Mouse (Mus musculus) forebrain, embryonic 14.5 days (tissue): ENCODE results near the gene Klhl11. TPM values are rescaled to one million over a fixed set of nuclear protein-coding genes. Genes with fewer than 3 reads are reported as not detected.
A peak's percentile ranks its signal among the peaks of the same experiment; 100 is the strongest.

ENCODE experiments used
- ATAC-seq: fragments of 200-750 bp; cut with Nextera tagmentation; 2 replicates; pipeline ENCODE4 v1.8.0; 2017; ENCODE audit warnings: mild to moderate bottlenecking, moderate library complexity
- DNase-seq: peaks from one replicate; pipeline ENCODE4 v3.0.0-alpha.2; 2015; ENCODE audit warnings: low spot score
- H3K27ac ChIP-seq: fragments of 300-500 bp; sonication (generic); 2 replicates; pipeline ENCODE4 v1.5.1; 2014; ENCODE audit warnings: low read depth, mild to moderate bottlenecking, control low read depth, low read length, moderate library complexity
- H3K27me3 ChIP-seq: fragments of 300-500 bp; sonication (generic); replicated peaks from 2 replicates; pipeline ENCODE4 v1.6.1; 2014; ENCODE audit warnings: low read length, control low read depth, mixed read lengths; ENCODE audit not compliant: control insufficient read depth, insufficient read depth
- H3K36me3 ChIP-seq: fragments of 300-500 bp; sonication (generic); 2 replicates; pipeline ENCODE4 v1.6.1; 2014; ENCODE audit warnings: low read length, control low read depth; ENCODE audit not compliant: control insufficient read depth, insufficient read depth
- H3K4me1 ChIP-seq: fragments of 300-500 bp; sonication (generic); 2 replicates; pipeline ENCODE4 v1.6.1; 2014; ENCODE audit warnings: antibody characterized with exemption, low read length, control low read depth; ENCODE audit not compliant: control insufficient read depth, insufficient read depth
- H3K4me2 ChIP-seq: fragments of 300-500 bp; sonication (generic); 2 replicates; pipeline ENCODE4 v1.6.1; 2014; ENCODE audit warnings: mild to moderate bottlenecking, control low read depth, low read length
- H3K4me3 ChIP-seq: fragments of 300-500 bp; sonication (generic); 2 replicates; pipeline ENCODE4 v1.5.1; 2014; ENCODE audit warnings: low read depth, low read length, control low read depth
- H3K9ac ChIP-seq: fragments of 300-500 bp; sonication (generic); 2 replicates; pipeline ENCODE4 v1.6.1; 2014; ENCODE audit warnings: mild to moderate bottlenecking, low read length, control low read depth, moderate library complexity
- H3K9me3 ChIP-seq: fragments of 300-500 bp; sonication (generic); replicated peaks from 2 replicates; pipeline ENCODE4 v1.6.1; 2016; ENCODE audit warnings: low read length, control low read depth, mixed read lengths; ENCODE audit not compliant: control insufficient read depth
- WGBS: fragments of 180-500 bp; shearing (Covaris S2); extraction: QIAGEN DNeasy Blood & Tissue Kit; methylation state at CpG from one replicate; pipeline ENCODE4 v1.1.7; 2014; 5-methylcytosine and 5-hydroxymethylcytosine counted together
- polyA plus RNA-seq: library from polyadenylated mRNA; unstranded; fragments of >200 nt; fragmentation: Nextera tagmentation; extraction: Ambion mirVana; gene quantifications from 2 replicates; pipeline ENCODE4 v1.2.1, GENCODE M21; 2014

The Klhl11 gene
- polyA plus RNA-seq, result 15.2 and 19.8 TPM in 2 replicates

GRCm38 (mm10) chr11:100472197-100472934 lies at the start of gene Klhl11:
TSS of gene Klhl11 (minus strand) at chr11:100472741.
- peak within 1 kb of the TSS; percentile 82 for H3K4me2 ChIP-seq
- no peaks in the 10 kb centered on the region for H3K27me3 ChIP-seq
- peaks cover 18% of the 10 kb centered on the region for H3K36me3 ChIP-seq
- H3K4me1 ChIP-seq, result peaks cover 17% of the 10 kb centered on the region
- peak within 1 kb of the TSS; percentile 81 for H3K27ac ChIP-seq
- peak within 1 kb of the TSS; percentile 85 for H3K9ac ChIP-seq
- peak; percentile 93 for ATAC-seq
- WGBS, result under 1% methylated on average over 82 of the region's 83 CpGs
- H3K4me3 ChIP-seq, result peak within 1 kb of the TSS; percentile 95
- DNase-seq, result peak; percentile 96
- no peaks in the 10 kb centered on the region for H3K9me3 ChIP-seq

GRCm38 (mm10) chr11:100520838-100521237 lies 48.3 kb upstream of the Klhl11 start:
- H3K9me3 ChIP-seq, result no peaks in the 10 kb centered on the region
- H3K36me3 ChIP-seq, result peaks cover 78% of the 10 kb centered on the region
- ATAC-seq (no peak), DNase-seq (no peak)
- peaks cover 17% of the 10 kb centered on the region for H3K4me1 ChIP-seq
- H3K4me3 ChIP-seq, result no peak overlapping the region
- no peaks in the 10 kb centered on the region for H3K27me3 ChIP-seq
- no peak overlapping the region for H3K4me2 ChIP-seq
- 90% methylated on average over 15 of the region's 15 CpGs for WGBS
- no peak overlapping the region for H3K27ac ChIP-seq
- no peak overlapping the region for H3K9ac ChIP-seq

GRCm38 (mm10) chr11:100519188-100519587 lies 46.6 kb upstream of the Klhl11 start:
- Histone ChIP-seq H3K9ac (no peak overlapping the region), H3K4me1 (peaks cover under 1% of the 10 kb centered on the region), H3K4me2 (no peak overlapping the region), H3K27ac (no peak overlapping the region), H3K9me3 (no peaks in the 10 kb centered on the region), H3K4me3 (no peak overlapping the region), H3K36me3 (peaks cover 95% of the 10 kb centered on the region), H3K27me3 (no peaks in the 10 kb centered on the region)
- 91% methylated on average over 7 of the region's 7 CpGs for WGBS
- ATAC-seq (no peak), DNase-seq (no peak)

- Histone ChIP-seq H3K27ac (peak overlapping the region; percentile 39; the same call in 1 of the 2 replicates), H3K4me3 (no peak overlapping the region), H3K9me3 (no peaks in the 10 kb centered on the region), H3K4me1 (no peaks in the 10 kb centered on the region; the same call in 1 of the 2 replicates), H3K27me3 (no peaks in the 10 kb centered on the region), H3K36me3 (peaks cover 97% of the 10 kb centered on the region), H3K9ac (no peak overlapping the region), H3K4me2 (no peak overlapping the region)
- 52% methylated on average over 5 of the region's 5 CpGs for WGBS
- DNase-seq, result peak; percentile 80
- ATAC-seq, result peak; percentile 82
Observed at GRCm38 (mm10) chr11:100518188-100518591, 45.6 kb upstream of the Klhl11 start.

GRCm38 (mm10) chr11:100516291-100516690 lies 43.8 kb upstream of the Klhl11 start:
- H3K4me1 ChIP-seq, result no peaks in the 10 kb centered on the region; the same call in 1 of the 2 replicates
- no peak overlapping the region for H3K4me2 ChIP-seq
- H3K27ac ChIP-seq, result no peak overlapping the region
- no peak overlapping the region for H3K4me3 ChIP-seq
- no peaks in the 10 kb centered on the region for H3K9me3 ChIP-seq
- peaks cover 97% of the 10 kb centered on the region for H3K36me3 ChIP-seq
- ATAC-seq, result no peak
- no peak overlapping the region for H3K9ac ChIP-seq
- H3K27me3 ChIP-seq, result no peaks in the 10 kb centered on the region
- WGBS, result 77% methylated on average over 9 of the region's 9 CpGs
- DNase-seq, result no peak

GRCm38 (mm10) chr11:100515789-100516188 lies 43.2 kb upstream of the Klhl11 start:
- ATAC-seq, result no peak
- Histone ChIP-seq H3K36me3 (peaks cover 96% of the 10 kb centered on the region), H3K9ac (no peak overlapping the region), H3K27ac (no peak overlapping the region), H3K27me3 (no peaks in the 10 kb centered on the region), H3K4me1 (no peaks in the 10 kb centered on the region; the same call in 1 of the 2 replicates), H3K4me3 (no peak overlapping the region), H3K9me3 (no peaks in the 10 kb centered on the region), H3K4me2 (no peak overlapping the region)
- 90% methylated on average over 9 of the region's 9 CpGs for WGBS
- no peak for DNase-seq

GRCm38 (mm10) chr11:100515061-100515460 lies 42.5 kb upstream of the Klhl11 start:
- Histone ChIP-seq H3K9me3 (no peaks in the 10 kb centered on the region), H3K27me3 (no peaks in the 10 kb centered on the region), H3K4me3 (no peak overlapping the region), H3K36me3 (peaks cover 94% of the 10 kb centered on the region), H3K27ac (no peak overlapping the region), H3K4me2 (no peak overlapping the region), H3K9ac (no peak overlapping the region), H3K4me1 (no peaks in the 10 kb centered on the region; the same call in 1 of the 2 replicates)
- 94% methylated on average over 9 of the region's 9 CpGs for WGBS
- ATAC-seq (no peak), DNase-seq (no peak)

- 92% methylated on average over 10 of the region's 10 CpGs for WGBS
- Histone ChIP-seq H3K4me2 (no peak overlapping the region), H3K9ac (no peak overlapping the region), H3K4me3 (no peak overlapping the region), H3K9me3 (no peaks in the 10 kb centered on the region), H3K27me3 (no peaks in the 10 kb centered on the region), H3K4me1 (no peaks in the 10 kb centered on the region; the same call in 1 of the 2 replicates), H3K27ac (no peak overlapping the region), H3K36me3 (peaks cover 94% of the 10 kb centered on the region)
- ATAC-seq, result no peak
- DNase-seq, result no peak
Observed at GRCm38 (mm10) chr11:100513716-100514115, 41.2 kb upstream of the Klhl11 start.

GRCm38 (mm10) chr11:100512384-100512783 lies 39.8 kb upstream of the Klhl11 start:
- Histone ChIP-seq H3K4me3 (no peak overlapping the region), H3K27ac (no peak overlapping the region), H3K9ac (no peak overlapping the region), H3K4me2 (no peak overlapping the region), H3K27me3 (no peaks in the 10 kb centered on the region), H3K9me3 (no peaks in the 10 kb centered on the region), H3K36me3 (peaks cover 92% of the 10 kb centered on the region), H3K4me1 (no peaks in the 10 kb centered on the region)
- ATAC-seq (0 out of 2 replicates have a peak, but pooled peaks have one; percentile 18), DNase-seq (peak; percentile 54)
- 81% methylated on average over 1 of the region's 1 CpGs for WGBS
